Mouse (Mus musculus): ENCODE measurements around the gene Clasp1.
"Not testable (repeated sequence)": the region's sequence is repeated elsewhere in the genome, so short reads cannot be mapped to it uniquely, and the experiment has no call there.

Gene Clasp1

GRCm38 (mm10) chr1:118581179-118581578 lies 192.3 kb downstream of the Clasp1 start:
- DNase-seq (ENCODE audit: low read depth) = peak; percentile 80

GRCm38 (mm10) chr1:118589721-118590120 lies 200.9 kb downstream of the Clasp1 start:
- DNase-seq (ENCODE audit: low read depth) = no peak

DNA sequence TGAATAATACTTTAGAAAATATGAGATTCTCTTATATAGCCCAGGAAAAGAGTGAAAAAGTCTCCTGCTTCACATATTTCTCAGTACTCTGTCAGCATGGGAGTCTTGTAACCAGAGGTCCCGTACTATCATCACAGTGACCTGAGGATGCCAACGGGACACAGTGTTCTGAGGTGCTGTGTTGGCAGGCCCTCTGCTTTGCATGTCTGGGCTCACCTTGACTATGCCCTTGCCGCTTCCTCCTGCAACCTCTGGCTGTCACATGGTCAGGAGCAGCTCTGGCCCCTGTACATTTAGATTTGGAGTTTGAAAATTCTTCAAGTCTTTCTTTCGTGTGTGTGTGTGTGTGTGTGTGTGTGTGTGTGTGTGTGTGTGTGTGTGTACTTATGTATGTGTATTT lies 204.1 kb downstream of the Clasp1 start:
- DNase-seq (ENCODE audit: low read depth) = no peak

DNA sequence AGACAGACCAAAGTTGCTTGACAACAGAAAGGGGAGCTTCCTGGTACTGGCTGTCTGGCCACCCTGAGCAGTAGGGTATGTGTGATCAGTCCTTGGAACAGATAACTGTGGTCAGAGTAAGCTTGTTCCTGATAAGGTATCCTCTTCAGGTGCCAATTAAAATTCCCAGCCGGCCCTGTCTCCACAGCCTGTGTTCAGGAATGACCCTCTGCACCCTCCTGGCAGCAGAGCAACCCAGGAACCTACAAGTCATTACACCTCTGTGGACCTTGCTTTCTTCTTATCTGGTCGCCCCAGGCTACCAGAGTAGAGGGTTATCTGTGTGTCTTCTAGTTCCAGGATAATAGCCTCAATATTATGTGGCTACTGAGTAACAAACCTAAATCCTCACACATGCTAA lies 206.5 kb downstream of the Clasp1 start:
- no peak for DNase-seq (ENCODE audit: low read depth)

DNA sequence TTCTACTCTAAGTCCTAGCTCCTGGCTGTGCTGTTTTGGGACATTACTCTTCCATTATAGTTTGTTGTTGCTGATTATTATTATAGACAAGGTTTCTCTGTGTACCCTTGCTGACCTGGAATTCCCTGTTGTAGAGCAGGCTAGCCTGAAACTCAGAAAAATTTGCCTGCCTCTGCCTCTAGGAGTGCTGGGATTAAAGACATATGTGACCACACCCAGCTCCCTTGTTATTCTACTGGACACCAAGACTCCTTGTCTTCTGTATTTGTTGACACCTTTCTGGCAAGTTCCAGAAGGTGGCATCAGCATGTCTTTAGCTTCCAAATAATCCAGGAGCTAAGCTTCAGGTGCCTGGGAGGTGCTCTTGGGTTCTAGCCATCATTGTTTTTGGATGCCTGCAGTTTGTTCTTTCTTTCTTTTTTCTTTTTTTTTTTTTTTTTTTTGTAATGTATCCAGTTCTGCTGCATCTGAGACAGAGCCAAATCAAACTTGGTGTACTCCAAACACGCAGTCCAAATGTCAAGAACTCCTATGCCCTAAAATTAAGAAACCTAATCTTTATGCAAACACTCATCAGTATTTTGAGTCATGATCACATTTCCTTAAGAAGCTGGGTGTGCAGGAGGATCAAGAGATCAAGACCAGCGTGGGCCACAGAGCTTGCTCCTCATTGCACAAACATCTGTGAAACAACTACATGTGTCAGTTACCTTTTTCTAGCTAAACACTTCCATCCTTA lies 208.8 kb downstream of the Clasp1 start:
- DNase-seq (ENCODE audit: low read depth) = no peak

GRCm38 (mm10) chr1:118598339-118598738 lies 209.5 kb downstream of the Clasp1 start:
- DNase-seq (ENCODE audit: low read depth) = no peak

DNA sequence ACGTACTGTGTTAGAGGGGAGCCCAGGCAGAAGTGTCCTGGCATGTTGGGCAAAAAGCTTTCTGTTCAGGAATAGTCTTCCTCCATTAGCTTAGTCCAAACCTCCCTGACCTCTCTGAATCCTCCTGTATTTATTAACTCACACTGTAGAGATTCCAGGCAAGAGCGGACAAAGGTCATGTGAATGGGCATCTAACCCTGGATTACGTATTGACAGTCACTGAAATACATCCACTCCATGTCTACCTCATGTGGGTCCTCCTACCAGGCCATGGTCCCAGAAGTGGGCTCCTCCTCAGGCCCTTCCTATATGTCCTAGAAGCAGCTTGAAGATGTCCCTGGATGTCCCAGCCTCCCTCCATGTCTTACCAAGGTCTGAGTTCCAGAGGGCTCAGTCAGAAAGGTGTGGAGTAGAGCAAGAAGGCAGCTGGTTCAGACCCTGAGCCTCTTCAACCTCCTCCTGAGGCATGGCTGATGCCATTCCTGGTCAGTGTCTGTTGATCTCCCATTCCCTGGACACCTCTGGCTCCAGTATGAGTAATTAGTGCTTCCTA lies 224.8 kb downstream of the Clasp1 start:
- no peak for DNase-seq (ENCODE audit: low read depth)

GRCm38 (mm10) chr1:118621055-118621454 lies 232.2 kb downstream of the Clasp1 start:
- DNase-seq (ENCODE audit: low read depth) = not testable (repeated sequence)

- DNase-seq (ENCODE audit: low read depth) = no peak
These were observed 234.0 kb downstream of the Clasp1 start for GRCm38 (mm10) chr1:118622857-118623256.

DNA sequence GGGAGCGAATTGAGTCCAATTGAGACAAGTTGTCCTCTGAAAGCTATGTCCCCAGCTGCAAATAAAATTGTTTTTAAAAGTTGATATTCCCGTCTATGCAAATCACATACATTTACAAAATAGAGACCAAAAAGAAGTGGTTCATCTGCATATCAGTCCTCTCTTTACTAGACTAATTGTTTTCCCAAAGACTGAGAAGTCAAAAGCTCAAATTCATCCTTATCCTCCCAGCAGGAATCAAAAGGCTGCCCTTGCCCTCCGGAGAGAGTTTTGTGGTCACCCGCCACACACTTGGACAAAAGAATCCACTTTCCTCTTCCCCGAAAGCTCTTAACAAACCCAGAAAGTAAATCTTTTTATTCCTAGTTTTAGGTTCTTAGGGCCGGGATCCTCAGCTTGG lies 236.6 kb downstream of the Clasp1 start:
- DNase-seq (ENCODE audit: low read depth) = no peak

DNA sequence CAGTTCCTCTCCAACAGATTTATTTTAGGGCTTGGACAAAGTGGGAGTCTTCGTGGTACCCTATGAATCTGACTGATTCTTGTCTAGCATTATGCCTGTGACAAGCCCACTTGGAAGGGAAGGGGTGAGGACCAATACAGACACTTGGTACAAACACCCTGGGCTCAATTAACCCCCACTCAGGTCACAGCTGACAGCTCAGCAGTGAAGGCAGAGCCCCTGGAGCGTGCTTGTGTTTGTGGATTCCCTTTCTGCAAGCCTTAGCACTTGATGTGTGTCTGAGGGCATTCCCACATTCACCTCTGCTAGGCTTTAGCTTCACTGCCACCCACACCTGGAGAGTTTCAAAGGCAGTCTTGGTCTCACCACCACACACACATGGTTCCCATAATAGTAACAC lies 237.1 kb downstream of the Clasp1 start:
- DNase-seq (ENCODE audit: low read depth) = no peak

- DNase-seq (ENCODE audit: low read depth) = no peak
These were observed 237.6 kb downstream of the Clasp1 start for GRCm38 (mm10) chr1:118626452-118626851.

DNA sequence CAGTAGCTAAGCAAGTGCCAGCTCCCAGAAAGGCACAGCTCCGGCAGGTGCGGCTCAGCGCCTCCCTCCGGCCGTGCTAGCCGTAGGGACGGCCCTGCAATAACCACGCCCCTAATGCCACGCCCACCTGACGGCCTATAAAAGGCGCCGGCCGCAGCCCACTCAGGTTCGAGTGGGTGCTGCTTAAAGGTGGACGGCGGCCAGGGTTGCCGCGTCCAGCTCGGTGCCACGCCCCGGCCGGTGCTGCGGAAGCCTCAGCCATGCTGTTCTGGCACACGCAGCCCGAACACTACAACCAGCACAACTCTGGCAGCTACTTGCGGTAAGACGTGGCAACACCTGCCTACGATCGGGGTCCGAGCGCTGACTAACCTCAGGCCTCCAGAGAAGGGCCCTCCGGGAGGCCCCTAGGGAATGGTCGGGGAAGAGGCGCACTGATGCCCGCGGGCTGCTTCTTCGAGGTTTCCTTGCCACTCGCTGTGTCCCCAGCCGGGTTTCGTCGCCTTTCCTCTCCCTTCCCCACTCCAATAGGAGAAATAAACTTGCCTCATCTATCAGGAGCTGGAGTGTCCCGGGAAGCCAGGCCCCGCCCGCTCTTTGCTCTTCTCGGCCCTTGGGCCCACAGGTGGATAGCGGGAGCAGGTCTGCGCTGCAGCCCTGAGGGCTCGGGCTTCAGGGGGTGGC lies 239.1 kb downstream of the Clasp1 start, which contains the start of gene Tfcp2l1:
Gene Tfcp2l1, plus strand, starts transcription at position 165 of the 684 bp plus-strand sequence.
- no peak for DNase-seq (ENCODE audit: low read depth)

DNA sequence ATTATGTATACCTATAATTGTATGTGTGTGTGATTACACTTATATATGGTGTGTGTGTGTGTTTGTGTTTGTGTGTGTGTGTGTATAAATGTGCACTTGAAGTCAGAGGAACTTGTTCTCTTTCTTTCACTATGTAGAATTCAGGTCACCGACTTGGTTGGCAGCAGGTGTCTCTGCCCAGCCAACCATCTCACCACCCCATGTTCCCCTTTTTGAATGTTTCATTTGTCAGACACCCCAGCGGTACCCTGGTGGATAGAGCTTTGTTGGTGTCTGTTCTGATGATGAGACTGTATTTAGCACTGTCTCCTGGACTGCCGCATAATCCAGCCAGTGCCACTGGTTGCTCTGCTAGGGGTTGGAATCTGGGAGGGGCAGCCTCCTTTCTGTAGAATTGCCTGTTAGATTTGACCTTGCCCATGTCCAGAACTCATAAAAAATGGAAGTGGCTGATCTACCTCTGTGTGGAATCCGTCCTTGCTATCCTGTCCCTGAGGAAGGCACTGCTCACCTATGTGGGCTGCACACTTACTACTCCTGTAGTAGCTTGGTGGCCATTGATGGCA lies 244.6 kb downstream of the Clasp1 start:
- DNase-seq (ENCODE audit: low read depth) = no peak

DNA sequence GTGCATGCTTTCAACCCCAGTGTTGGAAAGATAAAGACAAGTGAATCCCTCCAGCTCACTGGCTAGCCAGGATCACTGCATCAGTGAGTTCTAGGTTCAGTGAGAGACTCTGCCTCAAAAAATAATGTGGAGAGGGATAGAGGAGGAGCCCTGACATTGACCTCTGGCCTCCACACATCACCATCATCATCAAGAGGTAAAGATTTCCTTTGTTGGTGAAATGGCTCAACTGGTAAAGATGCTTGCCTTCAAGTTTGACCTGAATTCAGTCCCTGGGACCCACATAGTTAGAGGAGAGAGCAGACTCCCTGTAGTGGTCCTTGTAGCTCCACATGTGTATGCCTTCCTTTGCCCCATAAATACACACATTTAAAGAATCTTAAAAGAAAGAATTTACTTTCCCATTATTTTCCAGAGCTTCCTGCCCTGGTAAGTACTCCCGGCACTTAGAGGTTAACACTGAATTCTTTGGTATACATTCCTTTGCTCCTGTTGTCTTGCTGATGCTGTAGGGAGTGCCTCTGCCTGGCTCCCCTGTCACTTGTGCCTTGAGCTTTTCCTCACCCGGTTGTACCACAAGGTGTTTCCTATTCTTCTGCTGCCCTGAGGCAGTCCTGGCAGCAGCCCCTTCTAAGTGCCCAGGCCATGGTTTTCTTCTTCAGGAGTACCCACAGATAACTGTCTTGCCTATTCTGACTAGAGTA lies 253.6 kb downstream of the Clasp1 start:
- no peak for DNase-seq (ENCODE audit: low read depth)

DNA sequence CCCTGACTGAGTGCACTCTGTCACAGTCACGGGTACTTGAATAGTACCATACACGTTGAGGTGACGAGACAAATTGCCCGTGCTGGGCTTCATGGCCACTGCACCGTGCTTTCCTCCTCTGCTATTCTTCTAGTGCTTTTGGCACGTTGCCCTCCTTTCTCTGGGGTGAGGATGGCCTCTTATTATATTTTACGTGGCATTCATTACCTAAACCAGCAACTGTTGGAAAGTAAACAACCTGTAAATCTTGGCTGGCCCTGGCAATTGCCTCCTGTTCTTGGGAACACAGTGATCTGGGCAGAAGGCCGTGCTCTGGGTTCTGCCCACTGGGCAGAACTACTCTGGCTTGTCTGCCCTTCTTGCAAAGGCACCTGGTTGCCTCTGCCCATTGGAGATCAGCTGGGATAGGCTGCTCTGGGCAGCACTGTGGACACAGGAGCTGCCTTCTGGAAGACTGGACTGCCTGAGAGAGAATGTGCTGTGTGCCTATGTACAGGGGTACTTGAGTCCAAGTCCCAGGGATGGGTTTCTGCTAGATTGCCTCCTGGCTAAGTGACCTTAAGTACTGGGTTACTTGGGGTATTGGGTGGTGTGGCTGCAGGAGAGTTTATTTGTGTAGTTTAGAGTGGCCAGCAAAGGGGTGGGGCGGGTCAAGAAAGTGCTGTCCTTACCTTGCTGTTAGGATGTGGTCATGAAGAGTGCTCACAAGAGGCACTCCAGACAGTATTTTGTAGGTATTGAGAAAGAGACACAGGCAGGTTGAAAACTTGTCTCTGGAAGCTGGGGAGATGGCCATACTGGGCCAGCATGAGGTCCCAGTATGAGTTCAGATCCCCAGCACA lies 254.5 kb downstream of the Clasp1 start:
- DNase-seq (ENCODE audit: low read depth) = no peak

GRCm38 (mm10) chr1:118645701-118646100 lies 256.8 kb downstream of the Clasp1 start:
- no peak for DNase-seq (ENCODE audit: low read depth)

- no peak for DNase-seq (ENCODE audit: low read depth)
These were observed 259.2 kb downstream of the Clasp1 start for GRCm38 (mm10) chr1:118648015-118648414.

DNA sequence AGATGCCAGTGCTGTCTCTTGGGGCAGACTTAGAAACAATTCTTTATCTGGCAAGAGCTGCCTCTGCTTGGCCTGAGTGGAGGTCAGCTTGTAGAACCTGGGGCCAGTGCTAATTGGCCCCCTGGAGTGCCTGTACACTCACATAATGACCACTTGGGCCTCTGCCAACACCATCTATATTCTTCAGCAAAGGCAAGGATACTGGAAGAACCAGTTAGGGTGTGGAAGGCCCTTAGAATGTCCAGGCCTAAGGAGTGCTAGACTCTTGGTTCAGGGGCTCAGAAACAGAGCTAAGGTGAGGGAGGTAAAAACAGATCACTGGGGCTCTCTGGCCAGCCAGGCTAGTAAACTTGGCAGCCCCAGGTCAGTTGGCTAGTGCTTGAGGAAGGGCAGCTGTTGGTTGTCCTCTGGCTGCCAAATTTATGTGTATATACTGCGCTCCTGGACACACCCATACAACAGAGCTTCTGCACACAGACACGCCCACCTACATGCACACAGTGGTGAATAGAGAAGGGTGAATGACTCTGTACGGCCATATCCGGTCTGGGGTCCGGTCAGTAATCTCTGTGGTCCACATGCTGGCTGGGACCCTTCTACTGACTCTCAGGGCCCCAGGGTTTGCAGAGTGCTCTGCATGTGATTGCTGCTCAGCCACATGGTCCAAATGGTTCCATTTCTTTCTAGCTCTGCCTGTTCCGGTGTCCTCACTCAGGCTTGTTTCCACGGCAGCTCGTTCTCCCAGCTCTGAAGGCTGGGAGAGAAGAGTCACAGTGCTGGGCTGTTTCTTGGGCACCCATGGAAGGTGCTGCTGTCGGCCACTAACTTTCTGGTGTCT lies 261.3 kb downstream of the Clasp1 start:
- DNase-seq (ENCODE audit: low read depth) = no peak

DNA sequence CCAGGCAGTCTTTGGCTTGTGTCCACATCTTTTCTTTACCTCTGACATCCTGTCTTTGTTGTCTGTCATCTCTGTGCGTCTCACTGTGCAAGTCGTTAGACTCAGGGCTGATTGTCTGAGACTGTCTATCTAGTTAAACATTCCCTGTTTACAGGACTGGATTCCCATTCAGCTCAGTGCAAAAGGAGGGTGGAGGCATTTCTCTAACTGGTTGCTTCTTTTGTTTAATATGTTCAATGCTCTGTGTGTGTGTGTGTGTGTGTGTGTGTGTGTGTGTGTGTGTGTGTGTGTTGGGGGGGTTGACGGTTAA lies 261.9 kb downstream of the Clasp1 start:
- no peak for DNase-seq (ENCODE audit: low read depth)

GRCm38 (mm10) chr1:118658716-118659115 lies 269.9 kb downstream of the Clasp1 start:
- DNase-seq (ENCODE audit: low read depth) = no peak
